9 mouse cellular contexts compared by ENCODE assay signal in the genomic region with DNA sequence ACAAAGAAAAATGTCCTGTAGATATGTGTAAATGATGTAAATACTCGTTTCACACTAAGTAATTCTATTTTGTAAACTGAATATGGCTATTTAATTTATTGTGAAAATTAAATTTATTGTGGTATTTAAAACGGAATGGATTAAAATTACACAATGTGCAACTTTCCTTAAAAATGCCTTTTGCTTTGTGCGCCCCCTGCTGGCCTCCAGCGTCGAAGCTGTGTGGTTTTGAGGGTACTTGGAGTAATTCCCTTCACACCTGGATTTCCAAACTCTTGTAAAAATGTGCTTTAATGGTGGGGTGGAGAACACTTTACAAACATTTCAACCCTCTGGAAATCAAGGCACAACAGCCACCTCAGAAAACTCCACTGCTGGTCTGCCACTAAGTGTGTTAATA.
DNase-seq lines count a peak whose midpoint lies in the region; ATAC-seq and TF ChIP-seq lines count a peak whose summit lies in the region.
"Had no signal": no experiment of that assay in that cellular context is flagged by ENCODE, and none has a peak within 500 bp of the region (broad histone marks: within the 10 kb centered on the region; RNA-seq: fewer than 3 reads in every experiment).

No protein-coding gene starts in this region.

- 26% methylated on average over 5 of the region's 5 CpGs for WGBS in cerebellum, adult 2 months
- WGBS in liver, adult 2 months = 14% methylated on average over 5 of the region's 5 CpGs
- 10% methylated on average over 5 of the region's 5 CpGs for WGBS in liver, embryonic 12.5 days (ENCODE audit: insufficient replicate concordance)
- 15% methylated on average over 5 of the region's 5 CpGs for WGBS in neural tube, embryonic 11.5 days

- H3K9me3 ChIP-seq in liver, embryonic 12.5 days (replicated peaks) = no peaks in the 10 kb centered on the region
- no peaks in the 10 kb centered on the region for H3K9me3 ChIP-seq in neural tube, embryonic 11.5 days (ENCODE audit: control insufficient read depth, low read length)
- H3K9me3 ChIP-seq: lung, embryonic 15.5 days had no signal

- no peak overlapping the region for H3K27ac ChIP-seq in cerebellum, adult 2 months (ENCODE audit: insufficient read depth, low read length)
- H3K27ac ChIP-seq in liver, adult 2 months (replicated peaks; ENCODE audit: insufficient read depth, low read depth, low read length) = no peak overlapping the region
- no peak overlapping the region for H3K27ac ChIP-seq in liver, embryonic 12.5 days
- H3K27ac ChIP-seq in neural tube, embryonic 11.5 days (ENCODE audit: low read depth, low read length) = no peak overlapping the region
- H3K27ac ChIP-seq: lung, embryonic 15.5 days had no signal

- peak; percentile 35; the same call in 1 of the 2 replicates for TF ChIP-seq CTCF in cerebellum, adult 2 months (IDR thresholded peaks at IDR 0.05; ENCODE audit: borderline replicate concordance, insufficient read depth, low read depth, low read length)
- TF ChIP-seq CTCF in liver, adult 2 months (IDR thresholded peaks at IDR 0.05; ENCODE audit: low read depth, low read length) = peak; percentile 60

- H3K4me3 ChIP-seq in cerebellum, adult 2 months (replicated peaks; ENCODE audit: insufficient read depth, low read depth, low read length) = no peak overlapping the region
- H3K4me3 ChIP-seq in liver, adult 2 months (ENCODE audit: insufficient read depth, low read depth, low read length) = no peak overlapping the region
- no peak overlapping the region for H3K4me3 ChIP-seq in liver, embryonic 12.5 days
- no peak overlapping the region for H3K4me3 ChIP-seq in neural tube, embryonic 11.5 days (ENCODE audit: low read depth, low read length)
- H3K4me3 ChIP-seq: lung, embryonic 15.5 days had no signal

- peak in 1 of 2 experiments; percentile 13 for DNase-seq in cerebellum, adult 2 months
- DNase-seq in liver, adult 2 months (ENCODE audit: extremely low read depth, low read depth, low spot score) = no peak
- peak; percentile 60 for DNase-seq in adrenal gland, postnatal 14 days
- DNase-seq in induced T-regulatory cell, adult 2 months (ENCODE audit: low read depth) = peak; percentile 1
- DNase-seq in neural tube, embryonic 11.5 days (ENCODE audit: low spot score) = peak; percentile 18

- H3K9ac ChIP-seq in liver, adult 2 months (ENCODE audit: low read depth, low read length) = no peak overlapping the region
- H3K9ac ChIP-seq in liver, embryonic 12.5 days = no peak overlapping the region
- no peak overlapping the region for H3K9ac ChIP-seq in neural tube, embryonic 11.5 days (ENCODE audit: low read length)
- H3K9ac ChIP-seq: lung, embryonic 15.5 days had no signal

- H3K4me1 ChIP-seq in cerebellum, adult 2 months (ENCODE audit: control insufficient read depth, insufficient read depth, low read length) = no peaks in the 10 kb centered on the region
- H3K4me1 ChIP-seq in liver, adult 2 months (ENCODE audit: control insufficient read depth, insufficient read depth, low read length) = no peaks in the 10 kb centered on the region
- H3K4me1 ChIP-seq in liver, embryonic 12.5 days = no peaks in the 10 kb centered on the region
- no peaks in the 10 kb centered on the region for H3K4me1 ChIP-seq in neural tube, embryonic 11.5 days (ENCODE audit: control insufficient read depth, insufficient read depth, low read length)
- H3K4me1 ChIP-seq: lung, embryonic 15.5 days had no signal

- H3K36me3 ChIP-seq in liver, adult 2 months (ENCODE audit: control insufficient read depth, insufficient read depth, low read length) = no peaks in the 10 kb centered on the region
- no peaks in the 10 kb centered on the region for H3K36me3 ChIP-seq in liver, embryonic 12.5 days
- no peaks in the 10 kb centered on the region for H3K36me3 ChIP-seq in neural tube, embryonic 11.5 days (ENCODE audit: control insufficient read depth, insufficient read depth, low read length)
- H3K36me3 ChIP-seq: lung, embryonic 15.5 days had no signal

- no peak for TF ChIP-seq POLR2A in cerebellum, adult 2 months (IDR thresholded peaks at IDR 0.05; ENCODE audit: borderline replicate concordance, insufficient read depth, low read length)
- TF ChIP-seq POLR2A in liver, adult 2 months (IDR thresholded peaks at IDR 0.05; ENCODE audit: extremely low read depth, insufficient read depth, low read length) = no peak

- no peaks in the 10 kb centered on the region for H3K27me3 ChIP-seq in cerebellum, adult 2 months (ENCODE audit: control insufficient read depth, insufficient read depth, low read length)
- no peaks in the 10 kb centered on the region for H3K27me3 ChIP-seq in liver, adult 2 months (ENCODE audit: control insufficient read depth, insufficient read depth, low read length)
- H3K27me3 ChIP-seq in liver, embryonic 12.5 days (replicated peaks) = no peaks in the 10 kb centered on the region
- no peaks in the 10 kb centered on the region for H3K27me3 ChIP-seq in neural tube, embryonic 11.5 days (ENCODE audit: control insufficient read depth, insufficient read depth, low read length)
- H3K27me3 ChIP-seq: lung, embryonic 15.5 days had no signal

- ATAC-seq in cerebellum, adult (ENCODE audit: insufficient number of reproducible peaks, low FRiP score, low TSS enrichment) = no peak
- no peak for ATAC-seq in liver, embryonic 12.5 days
- ATAC-seq in neural tube, embryonic 11.5 days (ENCODE audit: insufficient read depth, low FRiP score, low TSS enrichment) = no peak
- no peak for ATAC-seq in granulocyte monocyte progenitor cell, adult 5-6 weeks (replicated peaks; ENCODE audit: poor library complexity, severe bottlenecking)

- no peak overlapping the region for H3K4me2 ChIP-seq in liver, embryonic 12.5 days
- H3K4me2 ChIP-seq in neural tube, embryonic 11.5 days (ENCODE audit: low read depth) = no peak overlapping the region
- H3K4me2 ChIP-seq: lung, embryonic 15.5 days had no signal

- H3K79me2 ChIP-seq in liver, adult 2 months (ENCODE audit: control insufficient read depth, insufficient read depth, low read length) = no peaks in the 10 kb centered on the region
